Mouse (Mus musculus) bone marrow macrophage, adult 2 months (primary cell): ENCODE results near the gene Ift43.

Experiments used
- CTCF ChIP-seq: IDR thresholded peaks from 2 replicates; pipeline ENCODE4 v1.5.1; 2012; ENCODE audit warnings: low read depth, mild to moderate bottlenecking, low read length, moderate library complexity
- POLR2A ChIP-seq: IDR thresholded peaks from 2 replicates; pipeline ENCODE4 v1.6.1; 2012; ENCODE audit warnings: mild to moderate bottlenecking, low read depth, low read length, borderline replicate concordance

- TF ChIP-seq POLR2A = no peak
- no peak for TF ChIP-seq CTCF
Measured at GRCm38 (mm10) chr12:86182414-86182813, 100.1 kb downstream of the Ift43 start.
